Mouse (Mus musculus) limb, embryonic 15.5 days (tissue): ENCODE results near the gene Gm20825. TPM values are rescaled to one million over a fixed set of nuclear protein-coding genes. Genes with fewer than 3 reads are reported as not detected.
"Not testable (repeated sequence)": the region's sequence is repeated elsewhere in the genome, so short reads cannot be mapped to it uniquely, and the experiment has no call there.

Experiments used
- ATAC-seq: fragments of 200-750 bp; cut with Nextera tagmentation; 2 replicates; pipeline ENCODE4 v1.8.0; 2017; ENCODE audit warnings: low read depth, moderate TSS enrichment; ENCODE audit not compliant: insufficient number of reproducible peaks, low FRiP score, low TSS enrichment
- H3K27ac ChIP-seq: fragments of 300-500 bp; sonication (generic); 2 replicates; pipeline ENCODE4 v1.5.1; 2015; ENCODE audit warnings: moderate library complexity, mild to moderate bottlenecking, inconsistent platforms
- H3K27me3 ChIP-seq: fragments of 300-500 bp; sonication (generic); 2 replicates; pipeline ENCODE4 v1.6.1; 2015; ENCODE audit warnings: inconsistent platforms
- H3K36me3 ChIP-seq: fragments of 300-500 bp; sonication (generic); 2 replicates; pipeline ENCODE4 v1.6.1; 2015; ENCODE audit warnings: inconsistent platforms
- H3K4me1 ChIP-seq: fragments of 300-500 bp; sonication (generic); 2 replicates; pipeline ENCODE4 v1.6.1; 2015; ENCODE audit warnings: inconsistent platforms
- H3K4me2 ChIP-seq: fragments of 300-500 bp; sonication (generic); 2 replicates; pipeline ENCODE4 v1.6.1; 2015; ENCODE audit warnings: mild to moderate bottlenecking, inconsistent platforms
- H3K4me3 ChIP-seq: fragments of 300-500 bp; sonication (generic); 2 replicates; pipeline ENCODE4 v1.5.1; 2015; ENCODE audit warnings: mild to moderate bottlenecking, inconsistent platforms
- H3K9ac ChIP-seq: fragments of 300-500 bp; sonication (generic); 2 replicates; pipeline ENCODE4 v1.6.1; 2015; ENCODE audit warnings: inconsistent platforms
- H3K9me3 ChIP-seq: fragments of 300-500 bp; sonication (generic); 2 replicates; pipeline ENCODE4 v1.6.1; 2016; ENCODE audit warnings: inconsistent platforms
- WGBS: fragments of 180-500 bp; shearing (Covaris S2); methylation state at CpG from one replicate; pipeline ENCODE4 v1.1.7; 2015; 5-methylcytosine and 5-hydroxymethylcytosine counted together
- polyA plus RNA-seq: library from polyadenylated mRNA; unstranded; fragments of >200 nt; fragmentation: Nextera tagmentation; extraction: Ambion mirVana; gene quantifications from 2 replicates; pipeline ENCODE4 v1.2.1, GENCODE M21; 2015

The Gm20825 gene
- not detected in 2 replicates for polyA plus RNA-seq

- H3K36me3 ChIP-seq, H3K4me1 ChIP-seq, H3K4me2 ChIP-seq, H3K27me3 ChIP-seq, H3K9ac ChIP-seq, ATAC-seq, H3K27ac ChIP-seq, H3K4me3 ChIP-seq, H3K9me3 ChIP-seq: not testable (repeated sequence)
- WGBS, result no CpG with 5 or more reads among the region's 4 CpGs
Observed at GRCm38 (mm10) chrY:8071407-8071806, at the start of gene Gm20825. Gm20825 (minus strand) TSS chrY:8071507.

Other genes starting within 250 kb of the Gm20825 start
- gene Gm29049, start 74.3 kb downstream of the Gm20825 start, polyA plus RNA-seq, result not detected in 2 replicates
- gene Gm20824, start 186.4 kb upstream of the Gm20825 start, polyA plus RNA-seq, result not detected in 2 replicates